ENCODE assay signal across 8 mouse cellular contexts in genomic region chr14:18270529-18271441, GRCm38 (mm10). TPM values are rescaled to one million over a fixed set of nuclear protein-coding genes. Genes with fewer than 3 reads are reported as not detected.
DNase-seq lines count a peak whose midpoint lies in the region; ATAC-seq lines count a peak whose summit lies in the region.

Gene Nkiras1, plus strand, starts transcription at chr14:18271136.
Gene Rpl15, minus strand, starts transcription at chr14:18271391.

- DNase-seq in CD4-positive, CD25-positive, alpha-beta regulatory T cell, adult 2 months (ENCODE audit: low read depth, low spot score), result peak; percentile 98
- DNase-seq in fat pad, adult 2 months (ENCODE audit: extremely low read depth, low read depth, low spot score), result peak; percentile 94
- peak; percentile 99 for DNase-seq in kidney, postnatal 10 days
- peak; percentile 95 for DNase-seq in natural killer cell, adult 2 months (ENCODE audit: low spot score in 2 of 2)

- H3K9me3 ChIP-seq in heart, embryonic 13.5 days, result no peaks in the 10 kb centered on the region
- no peaks in the 10 kb centered on the region for H3K9me3 ChIP-seq in liver, embryonic 12.5 days (replicated peaks)
- H3K9me3 ChIP-seq in stomach, embryonic 15.5 days, result no peaks in the 10 kb centered on the region

- H3K9ac ChIP-seq in heart, embryonic 13.5 days, result peak within 1 kb of the TSS; percentile 100
- peak within 1 kb of the TSS; percentile 97 for H3K9ac ChIP-seq in liver, embryonic 12.5 days
- H3K9ac ChIP-seq in stomach, embryonic 15.5 days, result peak within 1 kb of the TSS; percentile 77

- under 1% methylated on average over 78 of the region's 78 CpGs for WGBS in heart, embryonic 13.5 days
- under 1% methylated on average over 78 of the region's 78 CpGs for WGBS in liver, embryonic 12.5 days (ENCODE audit: insufficient replicate concordance)
- WGBS in stomach, embryonic 15.5 days, result under 1% methylated on average over 78 of the region's 78 CpGs

- ATAC-seq in heart, embryonic 13.5 days (ENCODE audit: extremely low read depth, insufficient number of reproducible peaks, low FRiP score, low TSS enrichment), result peak; percentile 99
- peak; percentile 100 for ATAC-seq in liver, embryonic 12.5 days
- peak; percentile 100 for ATAC-seq in stomach, embryonic 15.5 days (ENCODE audit: insufficient read depth, low FRiP score, low read depth)

- H3K4me2 ChIP-seq in heart, embryonic 13.5 days, result peak within 1 kb of the TSS; percentile 78
- peak within 1 kb of the TSS; percentile 77 for H3K4me2 ChIP-seq in liver, embryonic 12.5 days
- peak within 1 kb of the TSS; percentile 62 for H3K4me2 ChIP-seq in stomach, embryonic 15.5 days

- H3K36me3 ChIP-seq in heart, embryonic 13.5 days, result peaks cover 34% of the 10 kb centered on the region
- peaks cover 35% of the 10 kb centered on the region for H3K36me3 ChIP-seq in liver, embryonic 12.5 days
- H3K36me3 ChIP-seq in stomach, embryonic 15.5 days, result peaks cover 11% of the 10 kb centered on the region; the same call in 1 of the 2 replicates

- H3K27ac ChIP-seq in brown adipose tissue, adult 24 weeks (replicated peaks; ENCODE audit: low read depth, low read length), result peak within 1 kb of the TSS; percentile 94
- peak within 1 kb of the TSS; percentile 88 for H3K27ac ChIP-seq in heart, embryonic 13.5 days (replicated peaks)
- peak within 1 kb of the TSS; percentile 87 for H3K27ac ChIP-seq in liver, embryonic 12.5 days
- peak within 1 kb of the TSS; percentile 77 for H3K27ac ChIP-seq in stomach, embryonic 15.5 days

- H3K27me3 ChIP-seq in heart, embryonic 13.5 days (replicated peaks), result no peaks in the 10 kb centered on the region
- no peaks in the 10 kb centered on the region for H3K27me3 ChIP-seq in liver, embryonic 12.5 days (replicated peaks)
- no peaks in the 10 kb centered on the region for H3K27me3 ChIP-seq in stomach, embryonic 15.5 days (replicated peaks)

- peaks cover 3% of the 10 kb centered on the region; the same call in 1 of the 2 replicates for H3K4me1 ChIP-seq in brown adipose tissue, adult 24 weeks (ENCODE audit: control insufficient read depth, insufficient read depth, insufficient read length, low read length)
- H3K4me1 ChIP-seq in heart, embryonic 13.5 days, result peaks cover 19% of the 10 kb centered on the region
- peaks cover 20% of the 10 kb centered on the region for H3K4me1 ChIP-seq in liver, embryonic 12.5 days
- no peaks in the 10 kb centered on the region for H3K4me1 ChIP-seq in stomach, embryonic 15.5 days

- H3K4me3 ChIP-seq in brown adipose tissue, adult 24 weeks (ENCODE audit: insufficient read depth, low read depth, low read length), result peak within 1 kb of the TSS; percentile 85
- peak within 1 kb of the TSS; percentile 97 for H3K4me3 ChIP-seq in heart, embryonic 13.5 days
- peak within 1 kb of the TSS; percentile 90 for H3K4me3 ChIP-seq in liver, embryonic 12.5 days
- peak within 1 kb of the TSS; percentile 87 for H3K4me3 ChIP-seq in stomach, embryonic 15.5 days (replicated peaks)

RNA-seq across cellular contexts. Expression of gene Nkiras1, which starts in this region (rescaled TPM):
- polyA plus RNA-seq in brown adipose tissue, adult 24 weeks (2012; ENCODE audit: insufficient read depth, insufficient read length, missing spikeins), result 49.4 and 60.7 TPM in 2 replicates
- 17.1 and 20.5 TPM in 2 replicates for polyA plus RNA-seq in heart, embryonic 13.5 days (2015; fragmentation: Nextera tagmentation; extraction: Ambion mirVana)
- polyA plus RNA-seq in liver, embryonic 12.5 days (2016; fragmentation: Nextera tagmentation; extraction: Ambion mirVana), result 10.6 and 12.1 TPM in 2 replicates
- 17.2 and 17.7 TPM in 2 replicates for polyA plus RNA-seq in stomach, embryonic 15.5 days (2015; fragmentation: Nextera tagmentation; extraction: Ambion mirVana)

RNA-seq across cellular contexts. Expression of gene Rpl15, which starts in this region (rescaled TPM):
- polyA plus RNA-seq in brown adipose tissue, adult 24 weeks (2012; ENCODE audit: insufficient read depth, insufficient read length, missing spikeins), result 276 and 397 TPM in 2 replicates
- 267 and 295 TPM in 2 replicates for polyA plus RNA-seq in heart, embryonic 13.5 days (2015; fragmentation: Nextera tagmentation; extraction: Ambion mirVana)
- polyA plus RNA-seq in liver, embryonic 12.5 days (2016; fragmentation: Nextera tagmentation; extraction: Ambion mirVana), result 393 and 396 TPM in 2 replicates
- polyA plus RNA-seq in stomach, embryonic 15.5 days (2015; fragmentation: Nextera tagmentation; extraction: Ambion mirVana), result 343 and 434 TPM in 2 replicates

Comparison
In these comparisons a context has a peak if more than half of its experiments do, and no peak if none do; other contexts are left out.
1. Peak in every context shown above with its lines: DNase-seq, ATAC-seq, H3K4me3 ChIP-seq and H3K27ac ChIP-seq.